Mouse (Mus musculus): ENCODE measurements around the gene Pianp.

- no peak for TF ChIP-seq EP300 (IDR thresholded peaks at IDR 0.05)
- no peak for TF ChIP-seq CTCF (IDR thresholded peaks at IDR 0.05)
Observed at GRCm38 (mm10) chr6:124958127-124958526, 38.4 kb upstream of the Pianp start.

Data from lung, postnatal 0 days (tissue).